ENCODE assay signal across 16 mouse cellular contexts in the genomic region with DNA sequence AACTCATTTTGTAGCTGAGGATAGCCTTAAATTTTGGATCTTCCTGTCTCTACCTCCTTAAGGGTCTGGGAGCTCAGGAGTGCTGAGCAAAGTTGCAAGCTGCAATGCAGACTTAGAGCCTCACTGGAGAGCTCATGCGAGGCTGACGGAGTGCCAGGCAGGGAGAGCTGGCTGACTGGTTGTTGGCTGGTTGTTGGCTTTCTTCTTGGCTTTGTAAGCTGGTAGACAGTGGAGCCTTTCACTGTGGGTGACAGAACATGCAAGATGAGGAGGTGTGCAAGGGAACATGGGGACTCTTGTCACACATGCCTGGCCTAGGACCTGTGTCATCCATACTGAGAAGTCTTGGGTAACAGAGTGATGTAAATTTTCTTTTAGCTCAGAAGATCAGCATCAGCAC.
"Had no signal": no experiment of that assay in that cellular context is flagged by ENCODE, and none has a peak within 500 bp of the region (broad histone marks: within the 10 kb centered on the region; RNA-seq: fewer than 3 reads in every experiment).

No protein-coding gene starts in this region.

- H3K27ac ChIP-seq: layer of hippocampus, adult 2 months; limb, embryonic 15.5 days; liver, embryonic 12.5 days; midbrain, embryonic 10.5 days; neural tube, embryonic 15.5 days; stomach, embryonic 15.5 days had no signal

- H3K4me1 ChIP-seq: liver, embryonic 12.5 days; stomach, embryonic 15.5 days had no signal

- ATAC-seq: liver, embryonic 12.5 days had no signal

- H3K9ac ChIP-seq: limb, embryonic 15.5 days; liver, embryonic 12.5 days; lung, embryonic 14.5 days; neural tube, embryonic 15.5 days; stomach, embryonic 15.5 days had no signal

- H3K4me3 ChIP-seq: layer of hippocampus, adult 2 months; limb, embryonic 15.5 days; liver, embryonic 12.5 days; midbrain, embryonic 10.5 days; myocyte; neural tube, embryonic 15.5 days; stomach, embryonic 15.5 days had no signal

- H3K4me2 ChIP-seq: limb, embryonic 15.5 days; liver, embryonic 12.5 days; lung, embryonic 14.5 days; neural tube, embryonic 15.5 days; stomach, embryonic 15.5 days had no signal

- H3K27me3 ChIP-seq: limb, embryonic 15.5 days; liver, embryonic 12.5 days; stomach, embryonic 15.5 days had no signal

- H3K36me3 ChIP-seq: limb, embryonic 15.5 days; liver, embryonic 12.5 days; midbrain, embryonic 10.5 days; neural tube, embryonic 15.5 days; stomach, embryonic 15.5 days had no signal

- DNase-seq: kidney, postnatal 10 days; kidney, postnatal 4 days; lung, embryonic 14.5 days; lung, postnatal 10 days; lung, postnatal 4 days; midbrain, embryonic 14.5 days; right cerebral cortex, postnatal 4 days; thymus, adult 2 months; thymus, postnatal 25 days had no signal

- H3K9me3 ChIP-seq: limb, embryonic 15.5 days; liver, embryonic 12.5 days; midbrain, embryonic 10.5 days; neural tube, embryonic 15.5 days; stomach, embryonic 15.5 days had no signal
